Mouse (Mus musculus): Measurements from ENCODE around the gene Nit1.
"Not testable (repeated sequence)": the region's sequence is repeated elsewhere in the genome, so short reads cannot be mapped to it uniquely, and the experiment has no call there.

Nit1 gene

DNA sequence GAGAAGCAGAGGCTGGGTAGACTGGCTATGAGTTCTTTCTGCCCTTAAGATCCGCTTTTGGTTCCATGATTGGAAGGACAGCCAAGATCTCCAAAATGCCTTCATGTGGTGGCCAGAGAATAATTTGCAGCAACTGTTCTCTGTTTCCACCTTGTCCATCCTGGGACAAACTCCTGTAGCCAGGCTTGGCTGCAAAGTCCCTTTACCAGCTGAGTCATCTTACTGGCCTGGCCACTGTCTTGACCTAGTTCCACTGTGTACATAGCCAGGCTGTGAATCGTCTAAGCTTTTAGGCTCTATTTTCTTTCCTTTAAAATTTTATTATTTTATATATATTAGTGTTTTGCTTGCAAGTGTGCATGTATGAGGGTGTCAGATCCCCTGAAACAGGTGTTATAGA, 3.8 kb upstream of the Nit1 start:
- no peak for DNase-seq

DNA sequence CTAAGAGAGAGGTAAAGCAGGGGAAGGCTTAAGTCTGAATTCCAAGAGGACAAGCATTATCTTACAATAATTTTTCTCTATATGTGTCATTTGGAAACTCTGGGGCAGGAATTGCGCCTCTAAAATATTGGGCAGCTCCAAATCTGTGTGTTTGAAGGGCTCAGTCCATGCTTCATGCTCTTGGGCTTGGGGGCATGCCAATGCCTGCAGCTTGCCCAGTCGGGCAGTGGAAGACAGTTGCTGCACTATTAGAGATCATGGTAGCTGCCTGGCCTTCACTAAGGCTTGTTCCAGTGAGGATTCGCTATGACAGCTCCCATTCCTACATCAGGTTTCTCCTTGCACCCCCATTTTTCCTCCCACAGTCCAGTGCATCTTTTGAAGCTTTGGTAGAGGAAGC, 3.2 kb upstream of the Nit1 start:
- no peak for DNase-seq

DNA sequence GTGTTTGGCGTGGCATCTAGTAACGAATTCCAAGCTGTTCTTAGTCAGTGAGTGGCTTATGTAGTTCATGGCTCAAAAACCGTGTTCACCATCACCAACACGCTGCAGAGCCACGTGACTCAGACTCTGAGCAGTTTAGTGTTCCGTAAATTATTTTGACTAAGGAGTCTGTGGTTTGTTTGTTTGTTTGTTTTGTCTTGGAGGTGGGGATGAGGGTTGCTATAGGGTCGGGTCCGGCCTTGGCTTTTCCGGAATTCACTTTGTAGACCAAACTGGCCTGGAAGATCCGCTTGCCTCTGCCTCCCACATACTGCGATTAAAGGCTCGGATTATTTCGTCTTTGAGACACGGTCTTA, 627 bp upstream of the Nit1 start:
- DNase-seq: no peak

DNA sequence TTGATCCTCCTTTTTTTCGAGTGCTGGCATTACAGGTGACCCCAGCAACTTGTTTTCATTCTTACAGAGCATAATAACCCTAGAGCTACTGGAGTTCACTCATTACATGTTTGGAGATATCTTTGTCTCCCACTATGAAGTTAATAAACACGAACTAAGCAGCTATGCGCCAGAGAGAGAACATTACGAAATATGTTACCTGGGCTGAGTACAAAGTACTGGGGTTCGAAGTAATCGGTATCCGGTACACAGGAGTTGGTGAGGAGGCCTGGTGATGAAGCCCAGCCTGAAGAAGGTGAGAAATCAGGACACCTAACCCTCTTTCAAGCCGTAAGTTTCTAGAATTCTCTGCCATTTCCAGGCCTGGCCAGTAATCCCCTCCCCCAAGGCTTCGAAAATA, 731 bp downstream of the Nit1 start:
- no peak for DNase-seq

GRCm38 (mm10) chr1:171343922-171344677, 1.3 kb downstream of the Nit1 start:
- DNase-seq: no peak

- no peak for DNase-seq
These were observed 2.9 kb downstream of the Nit1 start for GRCm38 (mm10) chr1:171342262-171343207.

DNA sequence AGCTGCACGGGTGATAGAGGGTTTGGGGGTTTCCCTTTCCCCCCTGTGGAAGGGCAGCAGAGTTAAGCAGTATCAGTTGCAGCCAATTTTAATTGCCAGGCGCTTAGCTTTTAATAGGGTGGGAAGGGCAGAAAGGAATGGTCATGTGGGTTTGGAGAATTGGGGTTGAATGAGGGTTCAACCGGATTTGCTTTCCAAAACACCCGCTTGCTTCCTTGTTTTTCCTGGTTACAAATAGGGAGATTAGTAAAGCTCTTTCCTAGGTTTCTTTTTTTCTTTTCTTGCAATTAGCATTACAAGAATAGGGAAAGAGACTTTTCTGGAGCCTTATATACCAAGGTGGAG, 15.3 kb downstream of the Nit1 start:
- DNase-seq: no peak

- DNase-seq: peak; percentile 86
These were observed 15.8 kb downstream of the Nit1 start for GRCm38 (mm10) chr1:171329433-171330215.

GRCm38 (mm10) chr1:171328839-171329432, 16.5 kb downstream of the Nit1 start, which contains the start of gene Dedd:
Gene Dedd (plus strand): TSS chr1:171329145.
- peak; percentile 89 for DNase-seq

DNA sequence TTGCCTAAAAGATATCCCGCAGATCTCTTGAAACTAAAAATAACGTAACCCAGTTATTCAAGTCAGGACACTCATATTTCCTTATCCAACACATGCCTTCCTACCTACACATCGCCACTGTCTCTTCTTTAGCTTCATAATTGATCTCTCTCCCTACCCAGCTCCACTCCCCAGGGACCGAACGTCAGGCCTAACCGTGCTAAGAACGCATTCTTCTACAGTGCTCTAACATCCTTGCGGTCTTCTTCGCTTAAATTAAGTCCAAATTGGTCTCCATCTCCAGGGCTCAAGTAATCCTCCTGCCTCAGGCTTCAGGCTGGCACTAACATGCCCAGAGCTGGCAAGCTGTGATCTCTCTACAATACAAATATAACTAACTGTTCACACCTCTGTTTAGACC, 17.2 kb downstream of the Nit1 start:
- DNase-seq: peak; percentile 25

DNA sequence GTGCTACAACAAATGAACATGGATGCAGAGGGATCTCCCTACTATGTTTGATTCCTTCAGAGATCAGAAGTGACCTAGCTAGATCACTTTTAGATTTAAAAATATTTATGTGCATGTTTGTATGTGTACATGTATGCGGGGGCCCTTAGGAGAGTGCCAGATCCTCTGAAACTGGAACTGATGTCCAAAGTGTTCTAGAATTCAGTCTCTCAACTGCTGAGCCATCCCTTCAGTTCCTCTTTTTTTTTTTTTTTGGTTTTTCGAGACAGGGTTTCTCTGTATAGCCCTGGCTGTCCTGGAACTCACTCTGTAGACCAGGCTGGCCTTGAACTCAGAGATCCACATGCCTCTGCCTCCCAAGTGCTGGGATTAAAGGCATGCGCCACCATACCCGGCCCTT, 18.9 kb downstream of the Nit1 start:
- DNase-seq: not testable (repeated sequence)

DNA sequence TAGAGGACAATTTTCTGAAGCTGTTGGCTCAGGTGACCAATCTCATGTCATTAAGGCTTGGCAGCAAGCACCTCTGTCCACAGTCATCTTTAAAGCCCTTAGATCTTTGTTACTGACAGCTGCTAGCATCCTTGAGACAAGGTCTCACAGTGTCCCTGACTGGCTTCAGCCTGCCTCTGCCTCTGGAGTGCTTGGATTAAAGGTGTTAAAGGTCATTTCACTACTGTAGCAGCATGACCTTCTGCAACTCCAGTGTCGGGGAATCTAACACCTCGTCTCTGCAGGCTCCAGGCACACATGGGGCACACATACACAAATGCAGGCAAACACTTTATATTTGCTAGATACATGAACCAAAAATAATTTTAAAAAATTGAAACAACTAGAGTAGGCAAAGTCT, 19.9 kb downstream of the Nit1 start:
- DNase-seq: no peak

DNA sequence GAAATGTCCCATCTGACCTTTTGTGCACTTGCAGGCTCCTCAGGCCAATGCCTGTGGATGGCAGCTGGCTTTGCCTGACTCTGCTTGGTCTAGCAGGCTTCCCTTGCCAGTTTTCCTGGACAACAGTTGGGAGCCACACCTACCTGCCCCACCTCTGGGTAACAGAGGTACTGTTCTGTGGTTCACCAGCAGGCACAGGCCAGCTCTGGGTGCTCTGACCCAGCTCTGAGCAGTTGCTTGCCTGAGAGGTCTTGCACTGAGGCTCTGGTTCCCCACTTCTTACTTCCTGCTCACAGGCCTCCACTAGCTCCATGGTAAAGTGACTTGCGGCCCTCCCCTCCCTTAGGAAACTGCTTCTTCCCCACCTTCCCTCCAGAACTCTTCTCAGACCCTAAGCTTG, 23.4 kb downstream of the Nit1 start:
- DNase-seq: no peak

- no peak for DNase-seq
These were observed 24.0 kb downstream of the Nit1 start for GRCm38 (mm10) chr1:171321415-171321814.

DNA sequence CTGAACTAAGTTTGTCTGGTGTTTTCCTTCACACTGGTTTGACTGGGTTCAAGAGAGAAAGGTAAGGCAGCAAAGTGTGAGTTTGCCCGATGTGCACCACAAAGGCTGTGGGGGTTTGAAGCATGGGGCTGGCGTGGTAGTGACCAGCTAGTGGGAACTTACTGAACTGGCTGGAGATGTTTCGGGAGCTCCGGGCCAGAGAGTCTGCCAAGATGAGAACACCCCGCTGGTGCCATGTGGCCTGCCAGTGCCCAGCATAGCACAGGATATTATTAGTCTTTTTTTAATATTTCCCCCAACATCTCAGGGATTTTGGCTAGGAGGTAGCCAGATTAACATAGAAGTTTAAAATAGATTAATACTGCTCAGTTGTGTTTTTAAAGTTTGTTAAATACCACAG, 25.3 kb downstream of the Nit1 start:
- DNase-seq: no peak

GRCm38 (mm10) chr1:171319748-171320147, 25.7 kb downstream of the Nit1 start:
- DNase-seq: no peak

DNA sequence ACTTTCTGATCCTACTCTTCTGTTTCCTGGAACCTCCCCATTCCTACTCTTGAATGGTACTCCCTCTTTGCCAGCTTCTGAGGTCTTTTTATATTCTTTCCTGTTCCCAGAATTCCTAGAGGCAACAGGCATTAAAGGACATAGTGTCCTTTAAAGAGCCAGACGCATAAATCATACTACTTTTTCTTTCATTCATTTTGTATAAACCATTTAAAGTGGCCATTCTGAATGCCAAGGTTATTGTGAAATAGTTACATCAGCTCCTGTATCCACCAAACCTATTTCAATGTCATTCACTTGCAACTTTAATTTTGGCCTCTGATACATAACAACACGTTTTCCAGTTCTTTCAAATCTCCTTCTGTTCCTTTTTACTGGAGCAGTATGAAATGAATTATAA, 36.1 kb downstream of the Nit1 start:
- no peak for DNase-seq

GRCm38 (mm10) chr1:171306157-171306556, 39.3 kb downstream of the Nit1 start:
- DNase-seq: not testable (repeated sequence)

- DNase-seq: no peak
These were observed 47.2 kb downstream of the Nit1 start for GRCm38 (mm10) chr1:171298226-171298625.

DNA sequence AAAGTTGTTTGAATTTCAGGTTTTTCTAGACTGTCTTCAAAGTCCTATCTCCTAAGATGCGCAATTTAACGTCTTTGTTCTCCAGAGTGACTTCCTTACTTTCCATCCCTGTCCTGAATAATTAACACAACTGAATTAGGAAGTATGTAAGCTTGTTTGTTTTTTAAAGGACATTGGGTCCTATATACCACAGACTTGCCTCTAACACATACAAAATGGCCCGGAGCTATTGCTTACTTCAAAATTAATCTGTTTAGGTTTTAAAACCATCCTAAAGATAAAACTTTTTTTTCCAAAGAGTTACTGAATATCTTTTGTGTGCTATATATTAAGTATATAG, 50.4 kb downstream of the Nit1 start:
- no peak for DNase-seq

DNA sequence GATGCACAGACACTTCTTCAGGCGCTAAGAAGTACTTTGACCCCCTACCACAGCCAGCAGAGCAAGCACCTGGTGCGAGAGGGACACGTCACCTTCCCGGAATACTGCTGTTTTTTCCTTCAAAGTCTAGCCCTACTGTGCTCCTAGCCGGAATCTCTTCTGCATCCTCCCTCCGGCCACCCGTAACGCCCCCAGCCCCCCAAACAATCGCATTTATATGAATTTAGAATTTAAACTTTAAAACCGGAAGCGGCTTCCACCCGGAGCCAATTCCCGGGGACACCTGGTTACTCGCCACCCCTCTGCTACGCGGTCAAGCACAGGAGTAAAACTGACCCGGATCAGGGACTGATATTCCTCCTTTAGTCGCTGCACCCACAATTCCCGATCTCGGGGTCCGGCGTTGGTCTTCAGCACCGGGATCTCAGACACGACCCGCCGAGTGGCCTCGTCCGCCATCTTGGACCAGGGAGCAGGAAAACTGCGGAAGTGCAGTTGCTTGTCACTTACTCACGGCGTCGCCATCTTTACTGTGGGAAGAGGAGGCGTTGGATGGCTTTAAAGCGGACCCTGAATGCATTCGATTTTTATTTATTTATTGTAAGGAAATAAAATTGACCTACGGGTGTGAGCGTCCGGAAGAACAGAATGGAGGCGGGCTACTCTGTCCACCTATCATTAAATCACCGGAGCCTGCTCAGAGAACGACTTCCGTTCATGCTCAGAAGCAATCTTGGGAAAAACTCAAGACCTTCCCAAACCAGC, 51.0 kb downstream of the Nit1 start, which contains the start of gene Ufc1:
Gene Ufc1, minus strand, starts transcription at position 727 of the 765 bp plus-strand sequence.
- peak; percentile 81 for DNase-seq

GRCm38 (mm10) chr1:171293906-171294297, 51.5 kb downstream of the Nit1 start:
- DNase-seq: no peak
